ENCODE assay signal across 8 mouse cellular contexts in genomic region chr5:139686530-139687249, GRCm38 (mm10). TPM values are rescaled to one million over a fixed set of nuclear protein-coding genes. Genes with fewer than 3 reads are reported as not detected.
A peak's percentile ranks its signal among the peaks of the same experiment; 100 is the strongest.
DNase-seq lines count a peak whose midpoint lies in the region; ATAC-seq and TF ChIP-seq lines count a peak whose summit lies in the region.

No protein-coding gene starts in this region.

- H3K4me3 ChIP-seq in lung, embryonic 15.5 days, result no peak overlapping the region
- no peak overlapping the region for H3K4me3 ChIP-seq in forebrain, postnatal 0 days (ENCODE audit: low read depth, low read length)
- H3K4me3 ChIP-seq in liver, embryonic 15.5 days (replicated peaks), result no peak overlapping the region

- WGBS in lung, embryonic 15.5 days, result 14% methylated on average over 21 of the region's 21 CpGs
- 17% methylated on average over 21 of the region's 21 CpGs for WGBS in forebrain, postnatal 0 days
- 26% methylated on average over 21 of the region's 21 CpGs for WGBS in liver, embryonic 15.5 days (ENCODE audit: insufficient replicate concordance)

- H3K9ac ChIP-seq in lung, embryonic 15.5 days, result no peak overlapping the region
- H3K9ac ChIP-seq in forebrain, postnatal 0 days, result no peak overlapping the region
- H3K9ac ChIP-seq in liver, embryonic 15.5 days, result no peak overlapping the region

- peak overlapping the region; percentile 34; the same call in 1 of the 2 replicates for H3K4me2 ChIP-seq in lung, embryonic 15.5 days
- H3K4me2 ChIP-seq in forebrain, postnatal 0 days (ENCODE audit: low read depth), result 0 out of 2 replicates have a peak overlapping the region, but pooled peaks have one; percentile 2
- peak overlapping the region; percentile 14; the same call in 1 of the 2 replicates for H3K4me2 ChIP-seq in liver, embryonic 15.5 days

- H3K36me3 ChIP-seq in lung, embryonic 15.5 days, result no peaks in the 10 kb centered on the region
- no peaks in the 10 kb centered on the region for H3K36me3 ChIP-seq in forebrain, postnatal 0 days (ENCODE audit: insufficient read depth)
- H3K36me3 ChIP-seq in liver, embryonic 15.5 days (replicated peaks), result no peaks in the 10 kb centered on the region

- ATAC-seq in lung, embryonic 15.5 days (ENCODE audit: borderline replicate concordance, extremely low read depth, low FRiP score, low TSS enrichment), result peak; percentile 88
- ATAC-seq in forebrain, postnatal 0 days, result peak; percentile 40
- ATAC-seq in liver, embryonic 15.5 days (ENCODE audit: insufficient read depth), result peak; percentile 77

- peaks cover 26% of the 10 kb centered on the region for H3K27me3 ChIP-seq in lung, embryonic 15.5 days
- H3K27me3 ChIP-seq in forebrain, postnatal 0 days (ENCODE audit: insufficient read depth, low read length), result peaks cover 41% of the 10 kb centered on the region
- peaks cover 50% of the 10 kb centered on the region for H3K27me3 ChIP-seq in liver, embryonic 15.5 days

- H3K27ac ChIP-seq in lung, embryonic 15.5 days, result no peak overlapping the region
- no peak overlapping the region for H3K27ac ChIP-seq in forebrain, postnatal 0 days (ENCODE audit: low read depth, low read length)
- H3K27ac ChIP-seq in liver, embryonic 15.5 days (replicated peaks), result no peak overlapping the region

- TF ChIP-seq CTCF in forebrain, postnatal 0 days (IDR thresholded peaks at IDR 0.05; ENCODE audit: low read depth), result no peak

- H3K9me3 ChIP-seq in lung, embryonic 15.5 days, result no peaks in the 10 kb centered on the region
- H3K9me3 ChIP-seq in forebrain, postnatal 0 days (ENCODE audit: low read length), result no peaks in the 10 kb centered on the region
- H3K9me3 ChIP-seq in liver, embryonic 15.5 days (replicated peaks), result no peaks in the 10 kb centered on the region

- no peak for DNase-seq in lung, postnatal 25 days (ENCODE audit: low spot score)
- peak; percentile 53 for DNase-seq in c-Kit-positive CD71-positive TER-119-negative erythroid progenitor cells, embryonic 14.5 days (ENCODE audit: low read depth)
- peak; percentile 32 for DNase-seq in forebrain, postnatal 0 days
- DNase-seq in telencephalon, adult 2 months (ENCODE audit: low read depth, low spot score), result peak; percentile 18
- DNase-seq in kidney, adult 8-10 months, result no peak
- DNase-seq in cerebellum, postnatal 4 days (ENCODE audit: low spot score in 2 of 2), result no peak

- peaks cover 21% of the 10 kb centered on the region for H3K4me1 ChIP-seq in lung, embryonic 15.5 days
- H3K4me1 ChIP-seq in forebrain, postnatal 0 days (ENCODE audit: insufficient read depth), result peaks cover 3% of the 10 kb centered on the region; the same call in 1 of the 2 replicates
- peaks cover 5% of the 10 kb centered on the region for H3K4me1 ChIP-seq in liver, embryonic 15.5 days (replicated peaks)

RNA-seq across cellular contexts. Expression of gene Micall2, which starts 49.4 kb away (rescaled TPM):
- 3.4 and 3.5 TPM in 2 replicates for polyA plus RNA-seq in lung, embryonic 15.5 days (2015; fragmentation: Nextera tagmentation; extraction: Ambion mirVana)
- 5.1 and 5.4 TPM in 2 replicates for total RNA-seq in forebrain, postnatal 0 days (2014; rRNA removed)
- polyA plus RNA-seq in forebrain, postnatal 0 days (2015; fragmentation: Nextera tagmentation; extraction: Ambion mirVana), result 7.1 and 9.9 TPM in 2 replicates
- 12.1 and 12.3 TPM in 2 replicates for polyA plus RNA-seq in liver, embryonic 15.5 days (2015; fragmentation: Nextera tagmentation; extraction: Ambion mirVana)

Comparison
In these comparisons a context has a peak if more than half of its experiments do, and no peak if none do; other contexts are left out.
1. DNase-seq: peak in c-Kit-positive CD71-positive TER-119-negative erythroid progenitor cells, embryonic 14.5 days (single experiment), forebrain, postnatal 0 days (single experiment) and telencephalon, adult 2 months (single experiment); none in lung, postnatal 25 days (single experiment), kidney, adult 8-10 months (0 of 2) and cerebellum, postnatal 4 days (0 of 2).
2. Peak in every context shown above with its lines, with median percentiles within 50 percentile points of each other: ATAC-seq and H3K4me2 ChIP-seq.